Mouse (Mus musculus): ENCODE results near the gene Olfr293.

The Olfr293 gene

DNA sequence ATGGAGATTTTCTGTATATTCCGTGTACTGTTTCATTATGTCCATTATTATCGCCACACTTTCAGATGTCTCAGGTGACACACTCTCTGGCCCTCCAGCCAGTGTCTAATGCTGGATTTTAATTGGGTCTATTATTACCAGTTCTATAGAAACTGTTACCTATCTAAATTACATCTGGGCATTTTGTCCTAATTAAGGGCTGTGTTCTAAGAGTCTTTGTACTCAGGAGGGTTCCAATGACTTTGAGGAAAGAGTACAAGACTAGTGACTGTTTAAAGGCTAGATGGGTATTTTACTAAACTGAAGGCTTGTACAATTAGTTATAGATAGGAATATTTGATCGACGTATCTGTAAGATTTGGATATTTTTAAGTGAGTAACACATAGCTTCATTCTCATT lies at the start of gene Olfr293:
Gene Olfr293, plus strand, starts transcription at position 301 of the 400 bp plus-strand sequence.
- no peak for DNase-seq

DNA sequence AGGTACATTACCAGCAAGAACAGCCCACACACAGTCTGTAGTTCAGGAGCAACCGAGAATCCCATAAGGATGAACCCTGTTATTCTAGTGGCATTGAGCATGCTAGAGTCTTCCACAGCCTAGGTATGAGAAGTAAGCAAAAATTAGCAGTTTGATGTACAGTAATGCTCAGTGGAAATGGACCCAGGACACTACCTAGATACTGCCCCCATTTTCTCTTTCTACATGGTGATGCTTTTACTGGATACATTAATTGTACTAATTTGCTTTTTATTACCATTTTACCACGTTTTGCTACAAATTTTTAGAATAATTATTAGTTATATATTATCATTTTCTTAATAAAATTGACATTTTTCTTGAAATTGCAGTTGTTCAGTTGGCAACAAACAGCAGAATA lies 32.3 kb upstream of the Olfr293 start, which contains the start of gene Olfr294:
Gene Olfr294, minus strand, starts transcription at position 101 of the 400 bp plus-strand sequence.
- no peak for DNase-seq

DNA sequence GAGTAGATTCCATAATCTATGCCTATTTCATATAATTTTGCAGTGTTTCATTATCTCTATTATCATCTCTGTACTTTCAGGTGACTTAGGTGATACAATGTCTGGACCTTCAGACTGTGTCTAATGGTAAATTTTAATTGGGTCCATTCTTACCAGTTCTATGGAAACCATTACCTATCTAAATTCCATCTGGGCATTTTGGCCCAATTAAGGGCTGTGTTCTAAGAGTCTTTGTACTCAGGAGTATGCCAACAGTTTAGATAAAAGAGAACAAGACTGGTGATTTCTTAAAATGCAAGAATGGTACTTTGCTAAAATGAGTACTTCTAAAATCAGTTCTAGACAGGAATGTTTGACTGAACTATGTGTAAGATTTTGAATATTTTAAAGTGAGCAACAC lies 39.2 kb downstream of the Olfr293 start, which contains the start of gene Olfr292:
Gene Olfr292, plus strand, starts transcription at position 301 of the 400 bp plus-strand sequence.
- DNase-seq: no peak
